Mouse (Mus musculus) neural tube, embryonic 13.5 days (tissue): Measurements from ENCODE around the gene Cst9. TPM values are rescaled to one million over a fixed set of nuclear protein-coding genes. Genes with fewer than 3 reads are reported as not detected.

ENCODE experiments used
- ATAC-seq: fragments of 200-750 bp; cut with Nextera tagmentation; 2 replicates; pipeline ENCODE4 v1.8.0; 2017; ENCODE audit warnings: low read depth, mild to moderate bottlenecking, moderate TSS enrichment, moderate library complexity
- H3K27ac ChIP-seq: fragments of 300-500 bp; sonication (generic); replicated peaks from 2 replicates; pipeline ENCODE4 v1.5.1; 2015; ENCODE audit warnings: moderate library complexity, mild to moderate bottlenecking, inconsistent platforms
- H3K27me3 ChIP-seq: fragments of 300-500 bp; sonication (generic); 2 replicates; pipeline ENCODE4 v1.6.1; 2015; ENCODE audit warnings: mild to moderate bottlenecking, inconsistent platforms
- H3K36me3 ChIP-seq: fragments of 300-500 bp; sonication (generic); 2 replicates; pipeline ENCODE4 v1.6.1; 2015; ENCODE audit warnings: mild to moderate bottlenecking, inconsistent platforms
- H3K4me1 ChIP-seq: fragments of 300-500 bp; sonication (generic); replicated peaks from 2 replicates; pipeline ENCODE4 v1.6.1; 2015; ENCODE audit warnings: inconsistent platforms
- H3K4me2 ChIP-seq: fragments of 300-500 bp; sonication (generic); 2 replicates; pipeline ENCODE4 v1.6.1; 2015; ENCODE audit warnings: inconsistent platforms, mild to moderate bottlenecking, moderate library complexity
- H3K4me3 ChIP-seq: fragments of 300-500 bp; sonication (generic); 2 replicates; pipeline ENCODE4 v1.5.1; 2015; ENCODE audit warnings: mild to moderate bottlenecking, inconsistent platforms
- H3K9ac ChIP-seq: fragments of 300-500 bp; sonication (generic); 2 replicates; pipeline ENCODE4 v1.6.1; 2015; ENCODE audit warnings: moderate library complexity, mild to moderate bottlenecking, inconsistent platforms
- H3K9me3 ChIP-seq: fragments of 300-500 bp; sonication (generic); 2 replicates; pipeline ENCODE4 v1.6.1; 2016; ENCODE audit warnings: inconsistent platforms
- polyA plus RNA-seq: library from polyadenylated mRNA; unstranded; fragments of >200 nt; fragmentation: Nextera tagmentation; extraction: Ambion mirVana; gene quantifications from 2 replicates; pipeline ENCODE4 v1.2.1, GENCODE M21; 2015

The Cst9 gene
- polyA plus RNA-seq, 1 experiment from 2014 or later, result not detected

- no peaks in the 10 kb centered on the region for H3K27me3 ChIP-seq
- no peak overlapping the region for H3K27ac ChIP-seq
- no peak overlapping the region for H3K9ac ChIP-seq
- ATAC-seq, result no peak; the same call in 1 of the 2 replicates
- H3K9me3 ChIP-seq, result no peaks in the 10 kb centered on the region
- H3K4me2 ChIP-seq, result no peak overlapping the region
- H3K36me3 ChIP-seq, result no peaks in the 10 kb centered on the region
- no peaks in the 10 kb centered on the region for H3K4me1 ChIP-seq
- no peak overlapping the region for H3K4me3 ChIP-seq
These were observed 49.8 kb downstream of the Cst9 start for GRCm38 (mm10) chr2:148884738-148885137.

Other genes with a start within 250 kb of the Cst9 start
- gene Nxt1, start 162.5 kb upstream of the Cst9 start, polyA plus RNA-seq, result 49.2 and 56.4 TPM in 2 replicates
- gene Gzf1, start 154.1 kb upstream of the Cst9 start, polyA plus RNA-seq, result 14.6 and 18.2 TPM in 2 replicates
- 50.0 and 54.0 TPM in 2 replicates for gene Napb, start 102.7 kb upstream of the Cst9 start, polyA plus RNA-seq
- gene Cstl1, start 84.8 kb upstream of the Cst9 start, polyA plus RNA-seq, result not detected in 2 replicates
- not detected in 2 replicates for gene Cst11, start 63.6 kb upstream of the Cst9 start, polyA plus RNA-seq
- gene 8030411F24Rik, start 53.1 kb upstream of the Cst9 start, polyA plus RNA-seq, result not detected in 2 replicates
- not detected in 2 replicates for gene Cst12, start 45.8 kb upstream of the Cst9 start, polyA plus RNA-seq
- not detected in 2 replicates for gene Cst8, start 36.4 kb upstream of the Cst9 start, polyA plus RNA-seq
- not detected in 2 replicates for gene Cst13, start 15.1 kb upstream of the Cst9 start, polyA plus RNA-seq
- not detected in 2 replicates for gene 9230104L09Rik, start 29.9 kb downstream of the Cst9 start, polyA plus RNA-seq
- 512 and 524 TPM in 2 replicates for gene Cst3, start 40.5 kb downstream of the Cst9 start, polyA plus RNA-seq
- not detected in 2 replicates for gene Gm1330, start 168.1 kb downstream of the Cst9 start, polyA plus RNA-seq
- gene Gm10750, start 182.1 kb downstream of the Cst9 start, polyA plus RNA-seq, result not detected in 2 replicates